Mouse (Mus musculus): ENCODE measurements around the gene Klrb1a. TPM values are rescaled to one million over a fixed set of nuclear protein-coding genes. Genes with fewer than 3 reads are reported as not detected.

Klrb1a gene
- total RNA-seq, 2 experiments from 2014 or later = not detected

DNA sequence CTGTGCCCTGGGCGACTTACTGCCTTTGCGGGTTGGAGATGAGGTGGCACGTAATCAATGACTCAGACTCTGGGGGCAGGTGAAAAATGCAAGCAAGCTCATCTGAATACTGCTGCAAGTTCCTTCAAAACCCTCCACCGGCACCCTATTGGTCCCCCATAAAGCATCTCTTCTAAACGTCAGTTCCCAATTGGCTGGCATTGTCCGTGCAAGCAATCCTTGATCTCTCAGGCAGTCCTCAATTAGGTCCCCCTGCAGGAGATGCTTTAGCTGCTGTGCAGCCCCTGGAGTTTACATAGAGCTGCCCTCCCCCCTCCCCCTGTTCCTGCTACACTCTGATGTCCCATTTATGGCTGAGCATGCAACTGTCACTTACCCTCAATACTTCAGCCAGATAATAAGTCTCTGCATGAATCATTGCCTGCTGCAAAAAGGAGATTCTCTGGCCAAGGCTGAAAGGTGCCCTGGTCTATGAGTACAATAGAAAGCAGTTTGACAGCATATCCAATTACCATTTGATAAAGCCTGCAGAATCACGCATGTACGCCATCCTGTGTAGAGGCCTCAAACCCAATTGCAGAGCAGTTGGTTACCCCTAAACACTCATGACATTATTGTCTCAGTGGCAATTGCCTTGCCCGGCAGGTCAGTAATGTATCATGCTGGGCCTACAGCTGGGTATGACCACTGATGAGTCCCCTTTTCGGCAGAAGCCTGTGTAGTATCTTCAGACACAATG lies 20.7 kb downstream of the Klrb1a start:
- no peak for ATAC-seq (replicated peaks; ENCODE audit: poor library complexity, severe bottlenecking)

DNA sequence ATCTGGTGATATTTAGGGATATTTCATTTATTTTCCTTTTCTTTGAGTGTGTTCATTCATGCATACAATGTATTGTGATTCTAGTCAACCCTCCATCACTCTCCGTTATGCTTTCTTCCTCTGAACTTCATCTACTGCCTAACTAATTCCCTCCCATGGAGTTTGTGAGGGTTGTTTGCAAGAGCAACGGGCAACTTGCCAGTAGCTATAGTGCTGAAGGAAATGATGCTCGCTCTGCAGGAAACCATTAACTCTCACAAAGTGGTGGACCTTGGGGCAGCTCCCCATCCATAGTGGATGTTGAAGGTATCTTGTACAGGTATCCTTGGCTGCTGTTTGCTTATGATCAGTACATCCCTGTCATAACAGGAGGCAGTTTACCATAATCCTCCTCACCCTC lies 21.3 kb downstream of the Klrb1a start:
- no peak for ATAC-seq (replicated peaks; ENCODE audit: poor library complexity, severe bottlenecking)

DNA sequence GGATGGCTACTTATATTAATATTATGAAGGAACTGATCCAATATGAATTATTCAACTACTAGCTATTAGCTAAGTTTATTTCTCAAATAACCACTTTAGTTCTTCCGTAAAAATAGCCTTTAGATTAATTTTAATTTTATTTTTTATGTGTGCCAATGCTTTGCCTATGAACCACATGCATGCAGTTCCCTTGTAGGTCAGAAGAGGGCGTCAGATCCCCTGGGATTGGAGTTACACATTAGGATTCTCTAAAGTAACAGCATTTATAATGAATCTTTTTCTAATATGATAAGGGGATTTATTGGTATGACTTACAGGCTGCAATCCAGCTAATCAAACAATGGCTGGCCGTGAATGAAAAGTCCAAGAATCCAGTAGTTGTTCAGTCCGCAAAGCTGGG lies 23.8 kb downstream of the Klrb1a start:
- no peak for ATAC-seq (replicated peaks; ENCODE audit: poor library complexity, severe bottlenecking)

GRCm38 (mm10) chr6:128598256-128599047 lies 24.9 kb downstream of the Klrb1a start:
- ATAC-seq (replicated peaks; ENCODE audit: poor library complexity, severe bottlenecking) = no peak

DNA sequence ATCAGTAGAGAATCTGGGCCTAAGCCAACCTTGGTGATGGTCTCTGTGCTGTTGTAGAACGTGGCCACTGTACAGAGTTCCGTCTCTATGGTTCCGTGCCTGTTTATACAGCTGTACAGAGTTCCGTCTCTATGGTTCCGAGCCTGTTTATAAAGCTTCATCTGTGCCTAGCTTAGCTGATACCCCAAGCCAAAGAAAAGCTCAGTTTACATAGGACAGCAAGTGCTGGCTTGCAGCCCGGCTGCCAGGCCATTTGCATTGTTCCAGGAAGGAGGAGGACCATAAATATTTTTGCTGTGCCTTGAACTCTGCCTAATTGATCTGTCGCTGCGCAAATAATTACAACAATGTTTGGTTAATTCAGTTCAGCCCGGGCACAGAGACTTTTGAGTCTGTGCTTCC lies 26.2 kb downstream of the Klrb1a start:
- no peak for ATAC-seq (replicated peaks; ENCODE audit: poor library complexity, severe bottlenecking)

GRCm38 (mm10) chr6:128594651-128595050 lies 28.7 kb downstream of the Klrb1a start:
- ATAC-seq (replicated peaks; ENCODE audit: poor library complexity, severe bottlenecking) = no peak

- no peak for ATAC-seq (replicated peaks; ENCODE audit: poor library complexity, severe bottlenecking)
Measured at GRCm38 (mm10) chr6:128589426-128589825, 33.9 kb downstream of the Klrb1a start.

- ATAC-seq (replicated peaks; ENCODE audit: poor library complexity, severe bottlenecking) = no peak
Measured at GRCm38 (mm10) chr6:128587619-128588018, 35.7 kb downstream of the Klrb1a start.

- peak; percentile 68 for ATAC-seq (replicated peaks; ENCODE audit: poor library complexity, severe bottlenecking)
Measured at GRCm38 (mm10) chr6:128585642-128586245, 37.6 kb downstream of the Klrb1a start.

- peak; percentile 93 for ATAC-seq (replicated peaks; ENCODE audit: poor library complexity, severe bottlenecking)
Measured at GRCm38 (mm10) chr6:128584070-128584660, 39.2 kb downstream of the Klrb1a start.

- ATAC-seq (replicated peaks; ENCODE audit: poor library complexity, severe bottlenecking) = no peak
Measured at GRCm38 (mm10) chr6:128581508-128581907, 41.8 kb downstream of the Klrb1a start, which contains the start of gene A2ml1. Gene A2ml1, minus strand, starts transcription at chr6:128581608.

- no peak for ATAC-seq (replicated peaks; ENCODE audit: poor library complexity, severe bottlenecking)
Measured at GRCm38 (mm10) chr6:128577301-128577700, 46.0 kb downstream of the Klrb1a start.

DNA sequence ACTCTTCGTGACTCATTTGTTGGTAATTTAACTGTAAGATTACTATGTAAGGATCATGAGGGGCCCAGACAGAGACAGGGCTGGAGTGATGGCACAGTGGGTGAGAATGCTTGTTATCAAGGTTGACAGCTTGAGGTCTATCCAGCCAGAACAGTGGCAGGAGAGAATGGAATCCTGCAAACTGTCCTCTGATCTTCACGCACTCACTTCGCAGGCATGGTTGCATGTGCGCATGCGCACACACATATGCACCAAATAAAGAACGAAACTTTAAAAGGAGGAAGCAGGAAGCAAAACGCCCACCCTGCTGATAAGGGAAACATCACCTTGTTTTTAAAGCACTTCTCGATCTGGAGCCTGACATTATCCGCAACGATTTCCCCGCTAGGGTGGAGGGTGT lies 56.7 kb downstream of the Klrb1a start:
- no peak for ATAC-seq (replicated peaks; ENCODE audit: poor library complexity, severe bottlenecking)

Other genes starting within 250 kb of the Klrb1a start
- not detected in 2 replicates for gene Tex52, start 248.1 kb downstream of the Klrb1a start, total RNA-seq (2014; fragmentation: Nextera tagmentation)
- gene Tex52, start 248.1 kb downstream of the Klrb1a start, total RNA-seq (2017) = 0.22 TPM in 1 of 2 replicates, not detected in the other
- not detected in 2 replicates for gene Gm44596, start 248.0 kb downstream of the Klrb1a start, total RNA-seq (2014; fragmentation: Nextera tagmentation)
- not detected in 2 replicates for gene Gm44596, start 248.0 kb downstream of the Klrb1a start, total RNA-seq (2017)
- not detected in 2 replicates for gene Nrip2, start 224.2 kb downstream of the Klrb1a start, total RNA-seq (2014; fragmentation: Nextera tagmentation)
- gene Nrip2, start 224.2 kb downstream of the Klrb1a start, total RNA-seq (2017) = not detected in 2 replicates
- gene Itfg2, start 198.6 kb downstream of the Klrb1a start, total RNA-seq (2014; fragmentation: Nextera tagmentation) = 9.9 and 75.9 TPM in 2 replicates
- gene Itfg2, start 198.6 kb downstream of the Klrb1a start, total RNA-seq (2017) = 23.5 and 33.3 TPM in 2 replicates
- gene Fkbp4, start 184.9 kb downstream of the Klrb1a start, total RNA-seq (2014; fragmentation: Nextera tagmentation) = 216 and 249 TPM in 2 replicates
- 331 and 365 TPM in 2 replicates for gene Fkbp4, start 184.9 kb downstream of the Klrb1a start, total RNA-seq (2017)
- not detected in 2 replicates for gene Pzp, start 96.8 kb downstream of the Klrb1a start, total RNA-seq (2014; fragmentation: Nextera tagmentation)
- gene Pzp, start 96.8 kb downstream of the Klrb1a start, total RNA-seq (2017) = not detected in 2 replicates
- gene A2ml1, start 41.9 kb downstream of the Klrb1a start, total RNA-seq (2014; fragmentation: Nextera tagmentation) = 7.0 TPM in 1 of 2 replicates, not detected in the other
- not detected in 2 replicates for gene A2ml1, start 41.9 kb downstream of the Klrb1a start, total RNA-seq (2017)
- gene Clec2h, start 38.9 kb upstream of the Klrb1a start, total RNA-seq (2014; fragmentation: Nextera tagmentation) = not detected in 2 replicates
- gene Clec2h, start 38.9 kb upstream of the Klrb1a start, total RNA-seq (2017) = not detected in 2 replicates
- not detected in 2 replicates for gene Klrb1, start 99.5 kb upstream of the Klrb1a start, total RNA-seq (2014; fragmentation: Nextera tagmentation)
- not detected in 2 replicates for gene Klrb1, start 99.5 kb upstream of the Klrb1a start, total RNA-seq (2017)
- gene Klrb1c, start 165.7 kb upstream of the Klrb1a start, total RNA-seq (2014; fragmentation: Nextera tagmentation) = not detected in 2 replicates
- gene Klrb1c, start 165.7 kb upstream of the Klrb1a start, total RNA-seq (2017) = 0.34 and 1.0 TPM in 2 replicates
- gene Gm44511, start 202.8 kb upstream of the Klrb1a start, total RNA-seq (2014; fragmentation: Nextera tagmentation) = not detected in 2 replicates
- not detected in 2 replicates for gene Gm44511, start 202.8 kb upstream of the Klrb1a start, total RNA-seq (2017)
- gene Klrb1b, start 202.8 kb upstream of the Klrb1a start, total RNA-seq (2014; fragmentation: Nextera tagmentation) = not detected in 2 replicates
- gene Klrb1b, start 202.8 kb upstream of the Klrb1a start, total RNA-seq (2017) = 0.09 TPM in 1 of 2 replicates, not detected in the other